Mouse (Mus musculus) brain, embryonic 14.5 days (tissue): ENCODE measurements at regions not wholly inside any gene's neighbourhood (a gene's known extent, or its start where the extent isn't known, plus 50 kb on each side); places are given as distances from the start of the nearest gene placed in this dataset.

ENCODE experiments used
- CTCF ChIP-seq: fragments of 200-500 bp; IDR thresholded peaks from 2 replicates; pipeline ENCODE4 v1.5.1; 2012; ENCODE audit warnings: inconsistent platforms, mild to moderate bottlenecking, moderate library complexity, borderline replicate concordance; ENCODE audit not compliant: insufficient read depth, insufficient read length; ENCODE audit errors: extremely low read depth
- POLR2A ChIP-seq: fragments of 200-500 bp; IDR thresholded peaks from 2 replicates; pipeline ENCODE4 v1.6.1; 2012; ENCODE audit warnings: mild to moderate bottlenecking, inconsistent platforms, borderline replicate concordance; ENCODE audit not compliant: poor library complexity, insufficient read depth, insufficient read length, severe bottlenecking; ENCODE audit errors: extremely low read depth

DNA sequence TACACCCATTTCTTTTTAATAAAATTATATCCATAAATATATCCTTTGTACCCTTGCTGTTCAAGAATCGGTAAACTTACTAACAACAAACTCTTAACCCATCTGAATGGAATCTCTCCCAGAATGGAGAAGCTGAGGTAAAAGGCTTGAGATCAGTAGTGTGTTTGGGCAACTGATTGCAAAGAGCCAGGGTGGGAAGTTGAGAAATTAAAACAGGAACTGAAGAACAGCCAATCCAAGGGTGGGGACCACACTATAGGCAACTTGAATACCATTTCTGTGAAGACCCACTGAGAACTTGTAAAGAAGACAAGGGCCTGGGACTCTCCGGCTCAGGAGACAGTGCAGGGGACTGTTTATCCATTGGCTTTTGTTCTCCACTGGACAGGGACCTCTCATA, 72.2 kb upstream of the Mocs2 start:
- TF ChIP-seq CTCF (no peak), POLR2A (no peak)
